Mouse (Mus musculus) brain, embryonic 18.5 days (tissue): Measurements from ENCODE around the gene C2cd2l.
"Not testable (repeated sequence)": the region's sequence is repeated elsewhere in the genome, so short reads cannot be mapped to it uniquely, and the experiment has no call there.

ENCODE experiments used
- DNase-seq: peaks from one replicate; pipeline ENCODE4 v3.0.0-alpha.2; 2012; ENCODE audit warnings: low read depth, low spot score

C2cd2l gene

GRCm38 (mm10) chr9:44336513-44336912, 16.4 kb upstream of the C2cd2l start:
- not testable (repeated sequence) for DNase-seq

GRCm38 (mm10) chr9:44336093-44336406, 16.0 kb upstream of the C2cd2l start:
- DNase-seq, result no peak

GRCm38 (mm10) chr9:44335331-44336092, 15.4 kb upstream of the C2cd2l start:
- no peak for DNase-seq

- peak; percentile 99 for DNase-seq
Measured at GRCm38 (mm10) chr9:44334396-44335330, 14.6 kb upstream of the C2cd2l start, which contains the start of gene H2afx. Gene H2afx, plus strand, starts transcription at chr9:44334694.

- DNase-seq, result no peak
Measured at GRCm38 (mm10) chr9:44332918-44333638, 13.0 kb upstream of the C2cd2l start.

DNA sequence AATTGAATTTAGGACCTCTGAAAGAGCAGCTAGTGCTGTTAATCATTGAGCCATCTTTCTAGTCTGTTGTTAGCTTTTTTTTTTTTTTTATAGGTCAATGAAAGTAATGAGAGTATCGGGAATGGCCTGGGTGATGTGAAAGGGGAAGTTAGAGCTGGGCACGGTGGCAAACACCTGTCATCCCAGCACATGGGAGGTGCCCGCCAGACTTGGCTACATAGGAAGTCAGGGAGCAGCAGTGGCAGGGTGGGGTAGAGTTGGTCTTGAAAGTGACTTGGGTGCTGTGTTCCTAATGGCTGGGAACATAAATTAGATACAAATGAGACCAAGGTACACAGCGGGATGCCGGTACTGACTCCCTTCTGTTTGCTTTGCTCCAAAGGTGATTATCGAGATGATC, 10.7 kb upstream of the C2cd2l start:
- no peak for DNase-seq

- no peak for DNase-seq
Measured at GRCm38 (mm10) chr9:44327926-44328325, 7.8 kb upstream of the C2cd2l start.

DNA sequence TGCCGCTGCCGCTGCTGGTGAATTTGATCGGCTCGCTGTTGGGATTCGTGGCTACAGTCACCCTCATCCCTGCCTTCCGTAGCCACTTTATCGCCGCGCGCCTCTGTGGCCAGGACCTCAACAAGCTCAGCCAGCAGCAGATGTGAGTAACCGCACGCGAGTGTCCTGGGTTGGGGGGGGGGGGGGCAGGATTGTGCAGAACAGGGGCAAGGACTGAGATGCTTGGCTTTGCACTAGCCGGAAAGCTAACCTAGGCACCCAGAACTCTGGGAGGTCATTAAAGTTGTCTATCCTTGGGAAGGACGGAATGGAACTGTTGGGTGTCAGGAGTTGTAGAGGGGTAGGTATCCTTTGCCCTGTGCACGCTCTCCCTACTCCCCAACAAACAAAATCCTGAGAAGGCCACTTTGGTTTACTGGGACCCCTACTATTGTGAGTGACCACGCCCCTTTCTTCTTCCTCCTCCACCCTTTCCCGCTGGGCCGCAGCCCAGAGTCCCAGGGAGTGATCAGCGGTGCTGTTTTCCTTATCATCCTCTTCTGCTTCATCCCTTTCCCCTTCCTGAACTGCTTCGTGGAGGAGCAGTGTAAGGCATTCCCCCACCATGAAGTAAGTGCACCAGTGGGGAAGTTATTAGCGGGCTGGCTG, 7.1 kb upstream of the C2cd2l start:
- DNase-seq, result no peak

DNA sequence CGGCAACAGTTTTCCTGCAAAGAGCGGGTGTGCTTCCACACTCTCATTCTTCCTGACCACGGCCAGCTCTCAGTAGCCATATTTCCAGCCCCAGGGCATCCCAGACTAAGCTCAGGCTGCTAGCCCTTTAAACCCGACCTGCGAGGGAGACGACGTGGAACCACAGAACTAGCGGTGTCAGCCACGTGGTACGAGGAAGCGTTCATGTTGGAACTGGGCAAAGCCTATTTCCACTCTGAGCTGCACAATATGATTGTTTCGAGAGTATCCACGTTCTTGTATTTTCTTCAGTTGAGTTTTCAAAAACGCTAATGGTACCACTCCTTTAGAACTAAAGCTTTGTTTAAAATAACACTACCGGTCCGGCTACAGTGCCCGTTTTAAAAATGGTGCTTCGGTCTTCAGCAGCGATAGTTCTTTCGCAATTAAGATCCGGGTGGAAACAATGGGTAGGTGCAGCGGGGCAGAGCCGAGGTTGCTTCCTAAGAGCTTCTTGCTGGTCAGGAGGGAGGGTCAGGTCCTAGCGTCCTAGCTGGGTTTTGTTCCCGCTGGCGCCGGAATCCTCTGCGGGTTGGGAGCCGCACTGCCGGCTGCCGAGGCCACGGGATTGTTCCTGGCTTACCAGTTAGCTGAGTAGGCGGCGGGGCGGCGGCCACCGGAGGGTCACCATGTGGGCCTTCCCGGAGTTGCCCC, 6.4 kb upstream of the C2cd2l start:
- peak; percentile 83 for DNase-seq

GRCm38 (mm10) chr9:44325768-44326370, 5.8 kb upstream of the C2cd2l start, which contains the start of gene Dpagt1:
Gene Dpagt1, plus strand, starts transcription at chr9:44326019.
- no peak for DNase-seq

GRCm38 (mm10) chr9:44325032-44325767, 5.1 kb upstream of the C2cd2l start:
- not testable (repeated sequence) for DNase-seq

- DNase-seq, result no peak
Measured at GRCm38 (mm10) chr9:44324147-44324546, 4.1 kb upstream of the C2cd2l start.

DNA sequence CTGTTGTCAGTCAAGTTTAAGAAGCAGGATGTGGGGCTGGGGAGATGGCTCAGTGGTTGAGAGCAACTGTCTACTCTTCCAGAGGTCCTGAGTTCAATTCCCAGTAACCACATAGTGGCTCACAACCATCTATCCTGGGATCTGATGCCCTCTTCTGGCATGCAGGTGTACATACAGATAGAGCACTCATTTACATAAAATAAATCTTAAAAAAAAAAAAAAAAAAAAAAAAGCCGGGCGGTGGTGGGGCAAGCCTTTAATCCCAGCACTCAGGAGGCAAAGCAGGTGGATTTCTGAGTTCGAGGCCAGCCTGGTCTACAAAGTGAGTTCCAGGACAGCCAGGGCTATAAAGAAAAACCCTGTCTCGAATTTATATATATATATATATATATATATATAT, 3.6 kb upstream of the C2cd2l start:
- DNase-seq, result not testable (repeated sequence)

DNA sequence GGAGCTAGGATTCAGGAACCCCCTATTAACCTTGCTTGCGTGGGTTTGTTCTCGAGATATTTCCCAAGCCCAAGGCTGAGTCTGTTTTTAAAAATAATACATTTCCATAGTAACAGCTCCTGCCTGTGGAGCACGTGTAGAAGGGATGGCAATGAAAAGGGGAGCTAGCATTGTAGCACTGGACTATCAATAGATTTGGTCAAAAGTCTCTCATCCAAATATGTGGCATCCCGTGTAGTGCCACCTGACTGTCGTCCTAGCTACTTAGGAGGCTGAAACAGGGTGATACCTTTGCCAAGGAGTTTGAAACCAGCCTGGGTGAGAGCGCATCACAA, 681 bp upstream of the C2cd2l start:
- DNase-seq, result no peak

- DNase-seq, result no peak
Measured at GRCm38 (mm10) chr9:44319105-44319886, 789 bp downstream of the C2cd2l start.

GRCm38 (mm10) chr9:44318826-44319095, 1.3 kb downstream of the C2cd2l start:
- no peak for DNase-seq

GRCm38 (mm10) chr9:44318076-44318825, 1.8 kb downstream of the C2cd2l start:
- DNase-seq, result no peak

GRCm38 (mm10) chr9:44317452-44317851, 2.6 kb downstream of the C2cd2l start:
- no peak for DNase-seq

DNA sequence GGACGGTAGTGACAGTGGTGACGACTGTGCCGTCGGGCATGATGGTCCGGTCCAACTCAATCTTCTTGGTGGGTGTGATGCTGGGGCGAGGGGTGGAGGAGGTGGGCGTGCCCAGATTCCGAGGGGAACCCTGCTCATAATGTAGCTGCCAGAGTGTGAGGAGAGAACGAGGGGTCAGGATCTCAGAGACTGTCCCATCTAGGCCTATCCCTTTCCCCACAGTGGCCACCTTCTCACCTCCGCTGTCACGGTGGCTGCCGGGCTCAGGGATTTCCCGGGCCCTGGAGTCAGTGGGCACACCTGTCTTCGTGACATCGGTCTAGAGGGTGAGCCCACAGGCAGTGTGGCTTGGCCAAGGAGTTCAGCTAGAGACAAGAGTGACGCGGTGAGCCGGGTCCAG, 5.2 kb downstream of the C2cd2l start:
- DNase-seq, result no peak
